Mouse (Mus musculus) stomach, postnatal 0 days (tissue): ENCODE data around the gene Kctd6.

ENCODE experiments used
- CTCF ChIP-seq: IDR thresholded peaks from 2 replicates; pipeline ENCODE4 v1.5.1; 2016; ENCODE audit warnings: antibody characterized with exemption, low read depth, mild to moderate bottlenecking, moderate library complexity
- EP300 ChIP-seq: optimal IDR thresholded peaks from 2 replicates; pipeline ENCODE3; 2016; ENCODE audit warnings: antibody characterized with exemption

DNA sequence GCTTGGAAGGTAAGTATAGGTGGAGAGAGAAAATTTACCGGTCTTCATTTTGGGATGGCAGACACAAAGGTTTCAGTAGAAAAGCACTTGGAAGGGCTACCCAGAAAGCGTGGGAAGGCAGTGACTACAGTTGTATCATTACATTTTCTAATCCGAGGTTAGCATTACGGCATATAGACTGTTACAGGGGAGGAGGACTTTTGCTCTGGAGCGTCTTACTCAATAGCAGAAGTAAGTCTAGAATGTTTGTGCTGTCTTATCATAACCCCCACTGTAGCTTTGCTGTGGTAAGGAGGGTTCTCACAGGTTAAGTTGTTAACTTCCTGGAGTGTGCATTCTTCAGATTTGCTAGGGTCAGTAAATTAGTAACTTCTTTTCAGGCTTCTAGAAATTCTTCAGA, 2.2 kb downstream of the Kctd6 start:
- TF ChIP-seq CTCF (no peak), EP300 (no peak)
